Mouse (Mus musculus): ENCODE data around the gene Edf1. TPM values are rescaled to one million over a fixed set of nuclear protein-coding genes. Genes with fewer than 3 reads are reported as not detected.

Edf1 gene
- polyA plus RNA-seq (2015; fragmentation: Nextera tagmentation; extraction: Ambion mirVana): 387 and 406 TPM in 2 replicates

- ATAC-seq: peak; percentile 99
- peak within 1 kb of the TSS; percentile 86 for H3K27ac ChIP-seq
Measured at GRCm38 (mm10) chr2:25557221-25557963, at the start of gene Edf1. Gene Edf1 (plus strand): TSS chr2:25557847.

GRCm38 (mm10) chr2:25509912-25510311 lies 47.7 kb upstream of the Edf1 start:
- Histone ChIP-seq H3K4me1 (replicated peaks) (no peaks in the 10 kb centered on the region), H3K9ac (replicated peaks) (no peak overlapping the region), H3K27me3 (no peaks in the 10 kb centered on the region), H3K9me3 (no peaks in the 10 kb centered on the region), H3K36me3 (peaks cover 16% of the 10 kb centered on the region), H3K4me2 (replicated peaks) (no peak overlapping the region), H3K4me3 (replicated peaks) (no peak overlapping the region), H3K27ac (no peak overlapping the region)
- WGBS: 61% methylated on average over 3 of the region's 3 CpGs
- no peak for ATAC-seq

More at GRCm38 (mm10) chr2:25557221-25557963, at the start of gene Edf1:
- no peaks in the 10 kb centered on the region for H3K9me3 ChIP-seq
- H3K9ac ChIP-seq (replicated peaks): peak within 1 kb of the TSS; percentile 97
- peak within 1 kb of the TSS; percentile 98 for H3K4me3 ChIP-seq (replicated peaks)
- peak within 1 kb of the TSS; percentile 96 for H3K4me2 ChIP-seq (replicated peaks)
- peaks cover 27% of the 10 kb centered on the region for H3K4me1 ChIP-seq (replicated peaks)
- no peaks in the 10 kb centered on the region for H3K27me3 ChIP-seq
- under 1% methylated on average over 58 of the region's 61 CpGs for WGBS
- H3K36me3 ChIP-seq: peaks cover 25% of the 10 kb centered on the region

GRCm38 (mm10) chr2:25526510-25527302 lies 30.9 kb upstream of the Edf1 start:
- no peak for ATAC-seq
- 90% methylated on average over 9 of the region's 9 CpGs for WGBS
- H3K36me3 ChIP-seq: peaks cover 93% of the 10 kb centered on the region

GRCm38 (mm10) chr2:25533707-25534106 lies 23.9 kb upstream of the Edf1 start:
- Histone ChIP-seq H3K9ac (replicated peaks) (no peak overlapping the region), H3K36me3 (peaks cover 74% of the 10 kb centered on the region), H3K9me3 (no peaks in the 10 kb centered on the region), H3K27me3 (no peaks in the 10 kb centered on the region), H3K27ac (no peak overlapping the region), H3K4me3 (replicated peaks) (no peak overlapping the region), H3K4me1 (replicated peaks) (no peaks in the 10 kb centered on the region), H3K4me2 (replicated peaks) (no peak overlapping the region)
- WGBS: 95% methylated on average over 2 of the region's 2 CpGs
- no peak for ATAC-seq

More at GRCm38 (mm10) chr2:25526510-25527302, 30.9 kb upstream of the Edf1 start:
- no peaks in the 10 kb centered on the region for H3K9me3 ChIP-seq
- H3K9ac ChIP-seq (replicated peaks): no peak overlapping the region
- H3K4me2 ChIP-seq (replicated peaks): no peak overlapping the region
- no peaks in the 10 kb centered on the region for H3K27me3 ChIP-seq
- H3K4me1 ChIP-seq (replicated peaks): no peaks in the 10 kb centered on the region
- H3K4me3 ChIP-seq (replicated peaks): no peak overlapping the region
- no peak overlapping the region for H3K27ac ChIP-seq

- Histone ChIP-seq H3K4me3 (replicated peaks) (no peak overlapping the region), H3K27me3 (no peaks in the 10 kb centered on the region), H3K9me3 (no peaks in the 10 kb centered on the region), H3K27ac (no peak overlapping the region), H3K4me1 (replicated peaks) (no peaks in the 10 kb centered on the region), H3K36me3 (peaks cover 68% of the 10 kb centered on the region), H3K4me2 (replicated peaks) (no peak overlapping the region), H3K9ac (replicated peaks) (no peak overlapping the region)
- WGBS: 87% methylated on average over 3 of the region's 3 CpGs
- no peak for ATAC-seq
Measured at GRCm38 (mm10) chr2:25534178-25534865, 23.3 kb upstream of the Edf1 start.

GRCm38 (mm10) chr2:25534866-25535182 lies 22.8 kb upstream of the Edf1 start:
- WGBS: 96% methylated on average over 2 of the region's 2 CpGs
- ATAC-seq: no peak
- no peak overlapping the region for H3K4me2 ChIP-seq (replicated peaks)

GRCm38 (mm10) chr2:25536531-25536930 lies 21.1 kb upstream of the Edf1 start:
- Histone ChIP-seq H3K9me3 (no peaks in the 10 kb centered on the region), H3K27me3 (no peaks in the 10 kb centered on the region), H3K4me3 (replicated peaks) (no peak overlapping the region), H3K36me3 (peaks cover 47% of the 10 kb centered on the region), H3K4me1 (replicated peaks) (no peaks in the 10 kb centered on the region), H3K27ac (no peak overlapping the region), H3K9ac (replicated peaks) (no peak overlapping the region), H3K4me2 (replicated peaks) (no peak overlapping the region)
- ATAC-seq: no peak
- 97% methylated on average over 8 of the region's 8 CpGs for WGBS

More at GRCm38 (mm10) chr2:25534866-25535182, 22.8 kb upstream of the Edf1 start:
- H3K9ac ChIP-seq (replicated peaks): no peak overlapping the region
- no peaks in the 10 kb centered on the region for H3K27me3 ChIP-seq
- no peak overlapping the region for H3K27ac ChIP-seq
- no peaks in the 10 kb centered on the region for H3K9me3 ChIP-seq
- no peaks in the 10 kb centered on the region for H3K4me1 ChIP-seq (replicated peaks)
- H3K36me3 ChIP-seq: peaks cover 63% of the 10 kb centered on the region
- H3K4me3 ChIP-seq (replicated peaks): no peak overlapping the region

- H3K9ac ChIP-seq (replicated peaks): no peak overlapping the region
- no peak for ATAC-seq
- 97% methylated on average over 4 of the region's 4 CpGs for WGBS
Measured at GRCm38 (mm10) chr2:25540541-25540948, 17.1 kb upstream of the Edf1 start.

GRCm38 (mm10) chr2:25541644-25542367 lies 15.8 kb upstream of the Edf1 start:
- no peak overlapping the region for H3K27ac ChIP-seq
- H3K27me3 ChIP-seq: no peaks in the 10 kb centered on the region
- no peak overlapping the region for H3K4me2 ChIP-seq (replicated peaks)
- H3K36me3 ChIP-seq: peaks cover 12% of the 10 kb centered on the region
- H3K9ac ChIP-seq (replicated peaks): no peak overlapping the region
- peaks cover 14% of the 10 kb centered on the region for H3K4me1 ChIP-seq (replicated peaks)
- 92% methylated on average over 10 of the region's 10 CpGs for WGBS
- H3K9me3 ChIP-seq: no peaks in the 10 kb centered on the region
- no peak for ATAC-seq
- no peak overlapping the region for H3K4me3 ChIP-seq (replicated peaks)

More at GRCm38 (mm10) chr2:25540541-25540948, 17.1 kb upstream of the Edf1 start:
- Histone ChIP-seq H3K36me3 (peaks cover 22% of the 10 kb centered on the region), H3K27ac (no peak overlapping the region), H3K4me3 (replicated peaks) (no peak overlapping the region), H3K4me2 (replicated peaks) (no peak overlapping the region), H3K4me1 (replicated peaks) (peaks cover 6% of the 10 kb centered on the region), H3K9me3 (no peaks in the 10 kb centered on the region), H3K27me3 (no peaks in the 10 kb centered on the region)

GRCm38 (mm10) chr2:25545996-25546810 lies 11.4 kb upstream of the Edf1 start:
- 8% methylated on average over 43 of the region's 43 CpGs for WGBS
- Histone ChIP-seq H3K27ac (no peak overlapping the region), H3K9me3 (no peaks in the 10 kb centered on the region), H3K4me1 (replicated peaks) (peaks cover 18% of the 10 kb centered on the region), H3K36me3 (no peaks in the 10 kb centered on the region), H3K9ac (replicated peaks) (peak overlapping the region; percentile 76), H3K4me3 (replicated peaks) (peak overlapping the region; percentile 65), H3K27me3 (no peaks in the 10 kb centered on the region), H3K4me2 (replicated peaks) (peak overlapping the region; percentile 81)
- peak; percentile 76 for ATAC-seq
